Mouse (Mus musculus) T-helper 2 cell (primary cell): ENCODE results near the gene Tmem62.
"Not testable (repeated sequence)": the region's sequence is repeated elsewhere in the genome, so short reads cannot be mapped to it uniquely, and the experiment has no call there.

ENCODE experiments used
- in situ Hi-C: fragments of 300-600 bp; cut with MboI, MseI; formaldehyde crosslinking; loops from one replicate; pipeline ENCODE4 v1.15.1; 2025; ENCODE audit warnings: high pct_unique_total_duplicates

Gene Tmem62

DNA sequence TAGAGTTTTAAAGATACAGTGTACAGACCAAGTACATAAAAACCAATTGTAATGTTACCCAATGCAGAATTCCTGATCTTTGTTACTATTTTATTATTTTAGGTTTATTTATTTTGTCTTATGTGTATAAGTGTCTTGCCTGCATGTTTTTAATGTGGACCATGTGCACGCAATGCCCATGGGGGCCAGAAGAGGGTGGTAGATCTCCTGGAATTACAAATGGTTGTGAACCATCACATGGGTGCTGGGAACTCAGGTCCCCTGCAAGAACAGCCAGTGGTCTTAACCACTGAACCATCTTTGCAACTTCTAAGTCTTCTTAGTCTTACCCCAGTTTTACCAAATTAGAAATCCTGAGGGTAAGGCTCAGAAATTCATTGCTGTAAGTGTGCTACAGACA is 8.4 kb downstream of the Tmem62 start:
- in situ Hi-C loops, result loop anchor here (10.0 kb wide), 1 partner anchor 450 kb away; no protein-coding TSS in a partner anchor

DNA sequence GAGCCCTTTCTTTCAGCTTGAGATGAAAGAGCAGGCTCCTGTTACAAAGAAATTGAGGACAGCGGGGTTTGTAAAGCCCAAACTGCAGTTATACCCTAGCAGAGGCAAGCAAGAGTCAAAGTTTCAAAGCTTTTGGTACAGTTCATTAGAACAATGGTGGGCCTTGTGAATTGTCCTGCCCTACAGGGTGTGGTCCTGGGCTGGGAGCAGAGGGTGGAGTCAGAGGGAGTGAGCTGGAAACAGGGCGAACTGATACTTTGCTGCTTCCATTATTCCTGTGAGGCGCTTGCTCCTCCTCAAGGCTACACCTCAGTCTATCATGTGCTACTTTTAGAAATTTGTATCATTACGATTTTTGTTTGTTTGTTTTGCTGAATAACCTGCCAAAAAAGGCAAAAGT is 14.4 kb downstream of the Tmem62 start:
- in situ Hi-C loops, result no loop called here

DNA sequence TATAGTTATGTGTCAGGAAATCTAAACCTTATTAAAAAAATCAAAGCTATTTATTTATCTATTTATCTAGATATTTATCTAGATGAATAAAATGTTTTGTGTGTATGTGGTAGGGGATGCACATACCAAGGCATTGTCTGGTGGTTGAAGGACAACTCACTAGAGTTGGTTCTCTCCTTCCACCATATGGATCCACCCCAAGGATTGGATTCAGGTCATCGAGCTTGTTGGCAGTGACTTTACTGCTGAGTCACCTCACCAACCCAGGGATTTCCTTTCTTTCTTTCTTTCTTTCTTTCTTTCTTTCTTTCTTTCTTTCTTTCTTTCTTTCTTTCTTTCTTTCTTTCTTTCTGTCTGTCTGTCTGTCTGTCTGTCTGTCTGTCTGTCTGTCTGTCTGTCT is 19.8 kb downstream of the Tmem62 start:
- in situ Hi-C loops, result not testable (repeated sequence)

DNA sequence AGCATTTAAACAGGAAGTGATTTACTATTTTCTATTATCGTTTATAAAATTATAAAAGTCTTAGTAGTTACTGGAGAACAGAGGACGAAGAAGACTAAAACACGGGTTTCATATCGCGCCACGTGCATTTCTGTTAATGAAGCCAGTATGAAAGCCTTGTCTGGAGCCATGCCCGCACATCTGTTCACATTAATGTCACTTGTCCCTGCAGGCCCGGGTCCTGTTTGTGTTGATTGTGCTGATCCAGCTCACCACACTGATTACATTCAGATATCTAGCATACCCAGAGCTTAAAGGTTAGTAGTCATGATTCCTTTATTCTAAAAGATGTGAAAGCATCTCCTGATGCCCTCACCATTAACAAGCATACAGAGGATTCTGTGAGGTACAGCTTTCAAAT is 22.0 kb downstream of the Tmem62 start:
- in situ Hi-C loops, result no loop called here

DNA sequence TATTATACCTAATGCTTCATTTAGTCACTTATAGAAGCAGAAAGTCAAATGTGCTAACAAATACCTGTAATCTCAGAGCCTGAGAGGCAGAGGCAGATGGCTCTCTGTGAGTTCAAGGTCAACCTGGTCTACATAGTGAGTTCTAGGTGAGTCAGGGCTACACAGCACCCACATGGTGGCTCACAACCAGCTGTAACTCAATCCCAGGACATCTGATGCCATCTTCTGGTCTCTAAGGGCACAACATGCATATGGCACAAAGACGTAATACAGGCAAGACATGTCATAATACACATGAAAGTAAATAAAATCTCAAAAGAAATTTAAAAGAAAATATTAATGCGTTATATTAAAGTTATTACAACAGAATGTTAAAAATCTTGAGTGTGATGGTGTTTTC is 26.8 kb downstream of the Tmem62 start:
- in situ Hi-C loops, result no loop called here

DNA sequence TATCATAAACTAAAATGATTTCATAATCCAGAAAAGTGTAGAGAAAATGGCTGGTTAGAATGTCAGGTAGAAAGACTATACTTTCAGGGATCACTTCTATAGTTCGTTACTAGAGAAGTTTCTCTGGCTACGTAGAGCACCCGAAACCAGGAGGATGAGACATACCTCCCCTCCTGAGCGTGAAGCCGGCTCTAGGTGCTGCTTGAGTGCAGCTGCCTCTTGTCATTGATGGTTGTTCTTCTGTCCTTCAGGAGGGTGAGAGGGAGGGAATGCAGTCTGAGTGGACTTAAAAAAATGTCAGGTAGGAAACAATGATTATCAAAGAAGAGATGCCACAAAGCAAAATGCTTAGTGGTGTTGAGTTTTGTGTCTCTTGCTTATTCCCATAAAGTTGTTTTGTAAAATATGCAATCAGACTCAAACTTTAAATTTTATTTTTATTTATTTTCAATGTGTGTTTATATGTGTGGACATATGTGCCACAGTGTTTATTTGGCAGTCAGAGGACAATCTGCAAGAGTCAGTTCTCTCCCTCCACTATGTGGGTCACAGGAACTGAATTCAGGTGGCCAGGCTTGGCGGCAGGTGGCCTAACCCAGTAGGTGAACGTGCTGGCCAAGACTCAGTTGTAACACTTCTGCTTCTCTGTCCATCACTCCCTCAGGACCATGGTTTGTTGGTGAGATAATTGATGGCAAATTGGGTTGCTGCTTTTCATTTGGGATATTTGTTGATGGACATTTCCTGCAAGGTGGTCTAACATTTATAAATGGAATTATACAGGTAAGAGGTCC is 27.4 kb downstream of the Tmem62 start:
- in situ Hi-C loops, result no loop called here

DNA sequence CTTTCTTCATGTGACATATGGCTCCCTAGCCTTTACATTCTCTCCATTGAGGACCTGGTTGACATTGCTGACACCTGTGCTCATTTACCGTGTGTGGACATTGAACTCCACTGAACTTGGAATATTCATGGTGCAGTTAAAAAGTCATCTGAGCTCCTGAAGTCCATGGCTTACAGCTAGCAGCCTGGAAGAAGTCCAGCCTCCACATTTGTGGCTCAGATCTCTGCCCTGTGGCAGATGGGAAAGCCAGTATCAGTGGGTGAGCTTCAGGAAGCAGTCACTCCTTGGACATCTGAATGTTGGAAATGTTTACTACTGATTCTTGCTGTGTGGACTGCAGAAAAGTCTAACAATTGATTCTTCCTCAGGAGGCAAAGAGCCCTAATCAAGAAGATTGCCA is 30.2 kb downstream of the Tmem62 start:
- in situ Hi-C loops, result no loop called here

DNA sequence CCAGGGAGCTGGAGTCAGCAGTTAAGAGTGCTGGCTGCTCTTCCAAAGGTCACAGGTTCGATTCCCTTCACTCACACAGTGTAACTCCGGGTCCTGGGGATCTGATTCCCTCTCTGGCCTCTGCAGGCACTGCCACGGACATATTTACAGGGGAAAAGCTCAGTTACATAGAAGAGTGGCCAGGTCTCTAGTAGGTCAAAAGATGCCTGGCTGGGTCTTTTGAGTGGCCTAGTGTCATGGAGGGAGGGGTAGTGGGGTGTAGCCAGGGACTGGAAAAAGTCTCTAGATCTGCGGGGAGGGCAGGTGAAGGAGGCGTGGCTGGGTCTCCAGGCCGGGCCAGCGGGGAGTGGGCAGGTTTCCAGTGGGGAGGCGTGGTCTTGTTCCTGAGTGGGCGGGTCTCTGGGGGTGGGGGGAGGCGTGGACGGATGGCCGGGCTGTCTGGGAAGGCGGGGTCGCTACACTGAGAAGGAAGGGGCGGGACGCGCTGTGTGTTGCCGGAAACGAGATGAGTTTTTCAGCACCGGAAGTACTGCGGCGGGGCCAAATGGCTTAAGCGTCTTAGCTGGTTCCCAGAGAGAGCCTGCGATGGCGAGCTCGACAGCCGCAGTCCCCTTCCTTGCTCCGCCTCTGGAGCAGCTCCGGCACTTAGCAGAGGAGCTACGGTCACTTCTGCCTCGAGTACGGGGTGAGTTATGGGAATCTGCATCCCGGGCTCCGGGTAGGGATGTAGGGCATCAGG is 31.3 kb downstream of the Tmem62 start, which contains the start of gene Ccndbp1:
Ccndbp1 (plus strand) TSS at position 479 of the 739 bp plus-strand sequence.
- in situ Hi-C loops, result no loop called here

DNA sequence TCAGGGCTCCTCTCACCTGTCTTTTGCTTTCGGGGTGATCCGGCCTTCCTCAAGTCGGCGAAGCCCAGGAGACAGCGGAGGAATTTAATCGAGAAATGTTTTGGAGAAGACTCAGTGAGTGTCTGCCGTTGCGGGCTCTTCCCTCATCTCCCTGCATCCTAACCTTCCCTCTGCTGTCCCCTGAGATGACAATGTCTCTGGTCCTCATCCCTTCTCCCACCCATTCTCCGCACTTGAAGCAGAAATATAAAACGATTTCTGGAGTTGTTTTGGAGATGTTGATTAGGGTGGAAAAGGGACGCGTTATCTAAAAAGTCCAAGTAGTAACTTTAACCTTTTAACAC is 31.8 kb downstream of the Tmem62 start:
- in situ Hi-C loops, result no loop called here

DNA sequence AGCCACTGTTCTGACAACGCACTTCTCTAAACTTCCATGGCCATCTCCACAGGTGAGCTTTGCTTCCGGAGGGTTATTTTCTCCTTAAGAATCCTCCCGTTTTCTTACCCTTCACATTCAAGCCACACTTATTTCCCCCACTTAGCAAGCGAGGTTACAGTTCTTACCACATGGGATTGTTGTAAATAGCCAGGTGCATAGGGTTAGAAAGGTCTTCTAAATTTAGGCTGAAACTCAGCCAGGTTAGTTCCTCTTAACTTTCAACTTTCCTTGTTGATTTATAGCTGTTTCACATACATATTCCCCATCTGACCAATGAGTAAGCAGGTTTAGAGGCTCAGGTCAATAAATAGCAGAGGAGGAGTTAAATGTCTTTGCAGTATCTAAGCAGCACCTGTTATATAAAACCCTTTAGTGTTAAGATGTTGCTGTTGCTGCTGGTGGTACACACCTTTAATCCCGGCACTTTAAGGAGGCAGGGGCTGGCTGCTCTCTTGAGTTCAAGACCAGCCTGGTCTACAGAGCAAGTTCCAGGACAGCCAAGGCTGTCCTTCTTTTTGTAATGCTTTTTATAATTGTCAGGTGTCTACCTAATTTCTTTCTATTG is 32.4 kb downstream of the Tmem62 start:
- in situ Hi-C loops, result no loop called here

DNA sequence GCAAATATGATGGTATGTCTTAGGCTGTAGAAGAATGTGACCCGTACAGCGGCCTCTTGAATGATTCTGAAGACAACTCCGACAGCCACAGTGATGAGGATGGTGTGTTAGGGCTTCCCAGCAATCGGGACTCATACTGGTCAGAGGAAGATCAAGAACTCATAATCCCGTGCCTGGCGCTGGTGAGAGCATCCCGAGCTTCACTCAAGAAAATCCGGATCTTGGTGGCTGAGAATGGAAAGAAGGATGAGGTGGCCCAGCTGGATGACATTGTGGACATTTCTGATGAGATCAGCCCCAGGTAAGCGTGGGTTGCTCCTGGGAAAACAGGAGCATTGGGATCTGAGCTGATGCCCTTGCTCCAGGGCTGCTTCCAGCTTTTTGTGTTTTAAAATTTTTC is 35.9 kb downstream of the Tmem62 start:
- in situ Hi-C loops, result no loop called here

DNA sequence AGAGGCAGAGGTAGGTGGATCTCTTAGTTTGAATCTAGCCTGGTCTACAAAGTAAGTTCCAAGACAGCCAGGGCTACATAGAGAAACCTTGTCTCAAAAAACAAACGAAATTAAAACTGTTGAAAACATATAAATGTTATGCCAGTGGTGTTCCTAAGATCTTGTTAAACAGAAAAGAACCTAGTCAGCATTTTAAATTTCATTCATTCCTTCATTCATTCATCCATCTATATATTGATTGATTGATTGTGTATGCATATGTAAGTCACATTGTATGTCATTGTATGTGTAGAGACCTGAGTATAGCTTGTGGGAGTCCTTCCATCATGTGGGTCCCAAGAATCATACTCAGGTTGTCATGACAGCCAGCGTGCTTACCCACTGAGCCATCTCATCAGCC is 38.7 kb downstream of the Tmem62 start:
- in situ Hi-C loops, result no loop called here

DNA sequence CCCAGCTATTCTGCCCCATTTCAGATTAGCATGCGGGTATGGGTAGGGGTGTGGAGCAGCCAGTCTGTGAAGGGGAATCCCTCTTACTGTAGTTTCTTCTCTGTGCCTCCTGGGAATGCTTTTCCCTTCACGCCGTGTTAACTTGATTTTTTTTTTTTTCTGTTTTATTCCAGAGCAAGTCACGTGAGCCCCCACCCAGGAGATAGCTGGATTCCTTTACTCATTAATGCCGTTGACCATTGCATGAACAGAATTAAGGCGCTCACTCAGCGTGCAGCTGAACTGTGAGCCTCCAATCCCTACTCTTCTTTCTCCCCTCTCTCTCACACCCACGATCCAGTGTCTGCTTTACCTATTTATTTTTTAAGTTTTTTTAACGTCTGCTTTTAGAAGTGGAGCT is 39.4 kb downstream of the Tmem62 start:
- in situ Hi-C loops, result no loop called here

DNA sequence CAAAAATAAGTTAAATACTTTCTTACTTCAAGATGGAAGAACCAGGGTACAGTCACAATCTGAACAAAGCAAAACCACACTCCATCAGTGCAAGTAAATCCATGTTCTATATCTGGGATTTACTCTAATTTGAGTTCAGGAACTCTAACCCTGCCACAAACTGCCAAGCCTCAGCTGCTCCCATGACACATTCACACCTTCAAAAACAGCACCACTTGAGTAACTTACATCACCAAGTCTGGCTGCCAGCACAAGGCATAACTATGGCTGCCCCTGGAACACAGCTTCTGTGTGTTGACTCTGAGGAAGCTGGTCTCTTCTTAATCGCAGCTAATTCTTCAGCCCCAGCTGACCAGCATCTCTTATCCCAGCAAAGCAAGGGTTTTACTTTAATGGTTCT is 40.3 kb downstream of the Tmem62 start:
- in situ Hi-C loops, result no loop called here

DNA sequence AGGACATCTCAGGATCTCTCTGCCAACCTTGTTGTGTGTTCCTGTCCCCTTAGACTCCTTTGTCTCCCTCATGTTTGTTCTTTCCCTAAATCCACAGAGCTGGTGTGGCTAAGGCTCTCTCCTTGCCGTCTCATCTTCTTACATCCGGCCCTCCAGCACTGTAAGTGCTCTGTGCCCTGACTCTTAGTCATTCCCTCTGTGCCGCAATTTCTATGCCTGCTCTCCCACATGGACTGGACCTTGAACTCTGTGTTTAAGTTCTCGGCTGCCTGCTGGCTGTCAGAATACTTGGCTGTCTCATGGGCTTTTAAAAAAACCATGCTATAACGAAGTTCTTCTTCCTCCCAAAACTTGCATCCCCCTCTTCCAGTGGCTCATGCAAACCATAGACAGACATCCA is 46.1 kb downstream of the Tmem62 start:
- in situ Hi-C loops, result no loop called here

DNA sequence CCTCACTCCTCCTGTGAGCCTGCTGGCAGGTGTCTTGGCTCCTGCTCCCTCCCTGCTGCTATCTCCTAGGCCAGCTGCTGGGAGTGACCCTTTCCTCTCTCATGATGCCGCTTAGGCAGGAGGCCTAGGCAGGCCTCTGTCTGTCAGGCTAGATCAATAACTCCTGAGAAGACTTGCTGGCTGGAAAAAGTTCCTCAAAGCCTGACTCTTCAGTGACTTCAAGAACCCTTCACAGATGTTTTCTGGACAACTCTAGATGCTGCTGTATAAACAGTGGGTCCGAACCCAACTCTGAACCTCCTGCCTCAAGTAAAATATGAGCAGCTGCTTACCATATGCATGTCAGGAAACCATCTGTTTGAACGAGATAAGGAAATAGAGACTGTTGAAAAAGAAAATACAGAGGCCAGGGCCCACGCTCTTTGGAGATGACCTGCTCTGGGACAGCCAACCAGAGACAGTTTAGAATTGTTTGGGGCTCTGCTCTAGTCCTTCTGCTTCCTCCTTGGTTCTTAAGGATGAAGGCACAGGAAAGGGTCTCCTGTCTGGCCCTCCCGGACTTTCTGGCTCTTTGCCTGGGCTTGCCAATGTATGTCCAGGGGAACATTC is 60.0 kb downstream of the Tmem62 start, which contains the start of gene Epb42:
Epb42 (minus strand) TSS at position 340 of the 609 bp plus-strand sequence.
- in situ Hi-C loops, result no loop called here

DNA sequence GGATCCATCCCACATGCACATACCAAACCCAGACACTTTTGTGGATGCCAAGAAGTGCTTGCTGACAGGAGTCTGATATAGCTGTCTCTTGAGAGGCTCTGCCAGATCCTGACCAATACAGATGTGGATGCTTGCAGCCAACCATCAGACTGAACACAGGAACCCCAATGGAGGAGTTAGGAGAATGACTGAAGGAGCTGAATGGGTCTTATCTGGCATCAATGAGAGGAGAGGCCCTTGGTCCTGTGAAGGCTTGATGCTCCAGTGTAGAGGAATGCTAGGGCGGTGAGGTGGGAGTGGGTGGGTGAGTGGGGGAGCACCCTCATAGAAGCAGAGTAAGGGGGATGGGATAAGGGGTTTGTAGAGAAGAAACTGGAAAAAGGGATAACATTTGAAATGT is 62.0 kb downstream of the Tmem62 start:
- in situ Hi-C loops, result not testable (repeated sequence)

DNA sequence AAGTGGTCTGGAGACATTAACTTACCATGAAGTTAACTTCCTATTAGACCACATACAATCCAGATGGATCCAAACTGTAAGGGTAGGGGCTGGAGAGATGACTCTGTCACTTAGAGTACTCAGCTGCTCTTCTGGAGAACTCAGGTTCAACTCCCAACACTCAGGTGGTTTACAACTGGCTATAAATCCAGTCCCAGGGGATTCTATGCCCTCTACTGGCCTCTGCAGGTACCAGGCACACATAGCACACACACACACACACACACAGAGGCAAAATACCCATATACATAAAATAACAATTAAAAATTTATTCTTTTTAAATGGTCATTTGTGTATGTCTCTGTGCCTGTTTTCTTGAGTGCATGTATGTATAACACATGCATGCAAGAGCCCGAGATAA is 62.6 kb downstream of the Tmem62 start:
- in situ Hi-C loops, result no loop called here

DNA sequence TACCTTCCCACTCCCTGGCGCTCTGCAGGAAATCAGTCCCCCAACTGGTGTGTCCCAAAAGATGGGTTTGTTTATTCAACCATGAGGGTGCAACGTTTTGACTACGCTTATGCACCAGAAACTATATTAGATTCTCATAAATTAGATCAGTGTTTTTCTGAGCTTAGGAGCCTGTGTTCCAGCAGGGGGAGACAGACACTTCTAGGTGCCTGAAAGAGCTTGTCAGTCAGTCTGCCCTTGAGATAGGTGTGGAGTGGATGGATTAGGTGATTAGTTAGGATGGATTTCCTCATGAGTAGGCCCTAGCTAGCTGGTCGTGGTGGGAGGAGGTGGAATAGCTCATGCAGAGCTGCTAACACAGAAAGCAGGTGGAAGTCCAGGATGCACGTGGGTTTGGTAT is 64.3 kb downstream of the Tmem62 start:
- in situ Hi-C loops, result no loop called here

DNA sequence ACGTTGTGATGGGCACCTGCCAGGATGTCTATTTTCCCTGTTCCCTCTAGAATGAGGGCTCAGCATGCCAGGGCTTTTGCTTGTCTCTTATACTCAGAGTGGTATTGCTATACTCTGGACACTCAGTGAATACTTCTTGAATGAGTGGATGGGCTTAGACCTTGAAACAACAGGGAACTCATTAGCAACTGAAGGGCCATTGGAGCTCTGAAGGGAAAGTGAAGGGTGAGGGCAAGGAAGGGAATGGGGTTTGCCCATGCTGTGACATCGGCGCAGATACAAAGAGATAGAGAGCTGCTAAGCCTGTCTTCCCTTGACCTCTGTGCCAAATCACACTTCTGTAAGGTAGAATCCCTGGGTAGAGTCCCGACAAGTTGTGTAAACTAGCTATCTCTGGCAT is 68.8 kb downstream of the Tmem62 start:
- in situ Hi-C loops, result loop anchor here (5.0 kb wide), 1 partner anchor 47 kb away; no protein-coding TSS in a partner anchor

DNA sequence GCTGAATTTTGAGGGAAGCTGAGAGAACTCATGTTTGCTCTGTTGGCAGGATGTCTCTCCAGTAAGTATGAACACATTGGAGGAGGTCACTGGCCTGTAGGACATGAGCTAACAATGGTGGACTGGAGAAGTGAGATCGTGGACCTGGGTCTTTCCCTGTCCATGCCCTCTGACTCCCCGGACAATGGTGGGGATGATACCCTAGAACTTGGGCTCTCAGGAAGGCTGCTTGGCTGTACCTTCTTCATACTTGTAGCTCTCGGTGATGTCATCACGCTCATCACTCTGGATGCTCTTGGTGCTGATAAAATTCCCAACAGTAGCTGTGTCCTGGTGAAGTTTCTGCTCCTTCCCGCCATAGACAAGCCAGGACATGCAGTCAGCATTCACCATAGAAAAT is 75.4 kb downstream of the Tmem62 start:
- in situ Hi-C loops, result loop anchor here (10.0 kb wide), 1 partner anchor 693 kb away; no protein-coding TSS in a partner anchor

DNA sequence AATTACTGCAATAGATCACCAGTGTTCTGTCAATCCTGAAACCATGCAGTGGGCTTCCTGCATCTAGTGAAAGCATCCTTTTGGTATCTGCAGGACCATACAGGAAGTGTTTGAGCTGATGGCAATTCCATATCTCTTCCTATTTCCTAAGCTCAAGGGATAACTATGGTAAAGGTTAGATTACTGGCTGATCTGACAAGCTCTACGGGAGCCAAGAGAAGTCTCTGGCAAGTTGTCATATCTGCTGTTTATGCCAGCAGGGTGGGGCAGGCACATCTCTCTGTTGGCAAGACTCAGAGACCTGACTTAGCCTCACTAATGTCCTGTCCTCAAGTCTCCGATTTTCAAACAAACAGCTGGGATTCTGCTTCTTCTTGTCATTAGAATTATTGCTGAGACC is 77.2 kb downstream of the Tmem62 start:
- in situ Hi-C loops, result loop anchor here (10.0 kb wide), 1 partner anchor 691 kb away; no protein-coding TSS in a partner anchor
